Mouse (Mus musculus): ENCODE data around the gene Srm.

- TF ChIP-seq POLR2A (IDR thresholded peaks at IDR 0.05; ENCODE audit: insufficient read length, low read depth) (no peak), E2F4 (IDR thresholded peaks at IDR 0.05; ENCODE audit: insufficient read depth) (no peak), USF1 (IDR thresholded peaks at IDR 0.05; ENCODE audit: low read depth) (no peak), MAX (IDR thresholded peaks at IDR 0.05; ENCODE audit: low read depth) (no peak), MYOG (IDR thresholded peaks at IDR 0.05; ENCODE audit: control insufficient read depth in 1 of 3, insufficient read depth in 1 of 3, insufficient read length in 2 of 3, low read depth in 2 of 3) (no peak), POLR2AphosphoS2 (IDR thresholded peaks at IDR 0.05; ENCODE audit: insufficient read length, low read depth) (peak; percentile 75), TCF12 (IDR thresholded peaks at IDR 0.05; ENCODE audit: insufficient read depth, poor library complexity, severe bottlenecking) (no peak), TCF3 (IDR thresholded peaks at IDR 0.05; ENCODE audit: insufficient read length, low read depth) (no peak), CEBPB (IDR thresholded peaks at IDR 0.05; ENCODE audit: insufficient read depth, poor library complexity, severe bottlenecking) (no peak), REST (IDR thresholded peaks at IDR 0.05; ENCODE audit: insufficient read depth, insufficient read length) (no peak)
These were observed 18.5 kb downstream of the Srm start for GRCm38 (mm10) chr4:148609805-148610204.

Measured in myocyte (in vitro differentiated cells).